Mouse (Mus musculus) spleen, adult 2 months (tissue): Measurements from ENCODE around the gene Castor2. TPM values are rescaled to one million over a fixed set of nuclear protein-coding genes. Genes with fewer than 3 reads are reported as not detected.

Experiments used
- DNase-seq, 2 experiments: peaks; one replicate each; pipeline versions ENCODE4 v3.0.0 to v3.0.0-alpha.2; 2012 to 2021; ENCODE audit warnings: low spot score in 2 of 2, low read depth in 1 of 2
- H3K27ac ChIP-seq: fragments of 200-500 bp; 2 replicates; pipeline ENCODE4 v1.5.1; 2012; ENCODE audit warnings: low read length, inconsistent platforms; ENCODE audit not compliant: insufficient read depth
- H3K27me3 ChIP-seq: fragments of 200-500 bp; 2 replicates; pipeline ENCODE4 v1.6.1; 2012; ENCODE audit warnings: mild to moderate bottlenecking, moderate library complexity, low read length, inconsistent platforms; ENCODE audit not compliant: control insufficient read depth, insufficient read depth
- H3K36me3 ChIP-seq: fragments of 200-500 bp; 2 replicates; pipeline ENCODE4 v1.6.1; 2012; ENCODE audit warnings: mild to moderate bottlenecking, low read length, inconsistent platforms; ENCODE audit not compliant: control insufficient read depth, insufficient read depth
- H3K4me1 ChIP-seq: fragments of 200-500 bp; 2 replicates; pipeline ENCODE4 v1.6.1; 2011; ENCODE audit warnings: inconsistent platforms; ENCODE audit not compliant: control insufficient read depth, insufficient read depth, insufficient read length
- H3K4me3 ChIP-seq: fragments of 200-500 bp; 2 replicates; pipeline ENCODE4 v1.5.1; 2011; ENCODE audit warnings: mild to moderate bottlenecking, inconsistent platforms; ENCODE audit not compliant: insufficient read depth, insufficient read length; ENCODE audit errors: extremely low read depth
- CTCF ChIP-seq: fragments of 200-500 bp; IDR thresholded peaks from 2 replicates; pipeline ENCODE4 v1.5.1; 2011; ENCODE audit warnings: mild to moderate bottlenecking, inconsistent platforms; ENCODE audit not compliant: insufficient read depth, insufficient read length, insufficient replicate concordance; ENCODE audit errors: extremely low read depth
- POLR2A ChIP-seq: fragments of 200-500 bp; IDR thresholded peaks from 2 replicates; pipeline ENCODE4 v1.6.1; 2011; ENCODE audit warnings: low read depth, low read length, inconsistent platforms
- WGBS: fragments of 180-500 bp; shearing (Covaris S2); methylation state at CpG from one replicate; pipeline ENCODE4 v1.1.7; 2018; 5-methylcytosine and 5-hydroxymethylcytosine counted together
- polyA plus RNA-seq: library from polyadenylated mRNA; depleted of rRNA; stranded (reverse); fragments of >200 nt; gene quantifications from 2 replicates; pipeline ENCODE4 v1.2.3, GENCODE M21; 2012

The Castor2 gene
- polyA plus RNA-seq, 1 experiment, result 5.3 TPM

- Histone ChIP-seq H3K4me1 (peaks cover 9% of the 10 kb centered on the region), H3K36me3 (no peaks in the 10 kb centered on the region), H3K27me3 (no peaks in the 10 kb centered on the region), H3K27ac (no peak overlapping the region), H3K4me3 (no peak overlapping the region)
- WGBS, result 71% methylated on average over 4 of the region's 4 CpGs
- DNase-seq, result no peak
- TF ChIP-seq POLR2A (no peak), CTCF (no peak)
These were observed 83.2 kb downstream of the Castor2 start for GRCm38 (mm10) chr5:134182735-134183134.

- Histone ChIP-seq H3K4me1 (peaks cover 9% of the 10 kb centered on the region), H3K27me3 (no peaks in the 10 kb centered on the region), H3K36me3 (no peaks in the 10 kb centered on the region), H3K27ac (peak overlapping the region; percentile 97; the same call in 1 of the 2 replicates), H3K4me3 (peak overlapping the region; percentile 88)
- TF ChIP-seq POLR2A (no peak), CTCF (no peak)
- no peak for DNase-seq
- WGBS, result 37% methylated on average over 7 of the region's 7 CpGs
These were observed 83.7 kb downstream of the Castor2 start for GRCm38 (mm10) chr5:134183162-134183561.

DNA sequence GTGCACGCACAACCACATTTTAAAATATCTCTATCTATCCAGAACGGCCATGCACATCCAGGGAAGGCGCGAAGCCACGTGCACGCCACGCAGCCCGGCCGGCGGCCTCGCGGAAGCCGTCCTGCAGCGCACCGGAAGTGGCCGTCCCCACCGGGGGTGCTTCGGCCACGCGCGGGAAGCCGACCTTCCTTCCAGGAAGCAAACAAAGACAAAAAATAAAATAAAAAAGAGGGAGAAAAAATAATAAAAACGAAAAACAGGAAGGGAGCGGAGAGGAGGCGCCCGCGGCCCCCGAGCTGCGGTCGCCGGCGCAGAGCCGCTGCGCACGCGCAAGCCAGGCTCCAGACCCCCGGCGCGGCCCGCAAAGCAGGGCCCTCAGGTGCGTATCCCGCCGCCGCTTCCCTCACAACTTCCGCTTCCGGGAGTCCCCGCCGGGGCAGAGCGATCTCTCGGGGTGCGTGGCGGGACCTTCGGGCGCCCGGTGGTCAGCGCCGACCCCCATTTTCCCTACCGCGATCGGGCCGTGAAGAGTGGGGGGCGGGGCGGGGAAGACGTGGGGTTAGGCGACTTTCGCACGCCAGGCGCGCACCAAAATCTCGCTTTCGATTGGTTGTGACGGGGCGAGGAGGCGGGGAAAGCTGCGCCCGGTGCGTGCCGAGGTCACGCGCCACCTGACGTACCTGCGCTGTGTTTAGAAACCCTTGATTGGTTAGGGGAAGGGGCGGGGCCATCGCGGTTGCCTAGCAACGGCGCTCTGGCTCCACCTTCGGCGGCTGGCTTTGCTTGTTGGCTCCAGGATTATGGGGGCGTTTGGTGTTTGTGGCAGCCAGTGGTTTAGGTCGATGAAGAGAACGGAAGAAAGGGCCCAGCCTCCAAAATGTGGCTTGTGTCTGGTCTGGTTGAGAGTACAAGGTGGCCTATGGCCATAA lies 84.6 kb downstream of the Castor2 start, which contains the start of gene Gtf2ird2:
TSS of gene Gtf2ird2 (plus strand) at position 140 of the 929 bp plus-strand sequence.
- Histone ChIP-seq H3K27me3 (no peaks in the 10 kb centered on the region), H3K4me3 (peak within 1 kb of the TSS; percentile 88), H3K27ac (peak within 1 kb of the TSS; percentile 97), H3K36me3 (no peaks in the 10 kb centered on the region), H3K4me1 (peaks cover 14% of the 10 kb centered on the region)
- DNase-seq, result peak; percentile 97 to 99
- no peak; the same call in 1 of the 2 replicates for TF ChIP-seq POLR2A
- WGBS, result under 1% methylated on average over 92 of the region's 92 CpGs

- Histone ChIP-seq H3K27ac (no peak overlapping the region), H3K4me1 (peaks cover 14% of the 10 kb centered on the region), H3K4me3 (no peak overlapping the region), H3K27me3 (no peaks in the 10 kb centered on the region), H3K36me3 (no peaks in the 10 kb centered on the region)
- DNase-seq, result no peak
- TF ChIP-seq POLR2A, result no peak
- TF ChIP-seq CTCF, result no peak
- WGBS, result 85% methylated on average over 3 of the region's 3 CpGs
These were observed 86.5 kb downstream of the Castor2 start for GRCm38 (mm10) chr5:134186059-134186458.

- Histone ChIP-seq H3K4me3 (no peak overlapping the region), H3K4me1 (peaks cover 12% of the 10 kb centered on the region), H3K27me3 (no peaks in the 10 kb centered on the region), H3K36me3 (no peaks in the 10 kb centered on the region), H3K27ac (no peak overlapping the region)
- TF ChIP-seq CTCF (peak; percentile 80; the same call in 1 of the 2 replicates), POLR2A (no peak)
- 66% methylated on average over 4 of the region's 4 CpGs for WGBS
- peak; percentile 62 to 78 for DNase-seq
These were observed 87.6 kb downstream of the Castor2 start for GRCm38 (mm10) chr5:134186961-134187731.

GRCm38 (mm10) chr5:134188571-134188970 lies 89.1 kb downstream of the Castor2 start:
- Histone ChIP-seq H3K27ac (peak overlapping the region; percentile 14; the same call in 1 of the 2 replicates), H3K4me1 (peaks cover 8% of the 10 kb centered on the region), H3K36me3 (no peaks in the 10 kb centered on the region; the same call in 1 of the 2 replicates), H3K4me3 (no peak overlapping the region), H3K27me3 (no peaks in the 10 kb centered on the region)
- DNase-seq, result no peak
- TF ChIP-seq POLR2A (no peak), CTCF (no peak)
- WGBS, result 25% methylated on average over 7 of the region's 7 CpGs
